Mouse (Mus musculus): ENCODE data around the gene Ube2c.

DNA sequence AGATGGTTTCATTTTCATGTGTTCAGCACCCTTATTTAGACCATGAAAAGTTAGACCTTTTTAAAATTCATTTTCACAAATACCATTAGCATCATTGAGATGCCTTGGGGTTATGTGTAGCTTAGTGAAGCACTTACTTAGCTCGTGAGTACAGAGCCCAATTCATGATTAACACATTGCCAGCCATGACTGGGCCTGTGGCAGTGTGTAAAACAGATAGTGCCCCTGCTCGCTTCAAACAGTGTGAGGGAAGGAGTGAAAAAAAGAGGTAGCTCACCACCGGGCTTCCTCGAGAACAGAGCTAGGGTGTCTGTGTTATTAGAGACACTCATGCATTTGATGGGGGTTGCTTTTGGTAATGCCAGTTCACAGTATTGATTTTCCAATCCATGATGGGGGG, 21.5 kb upstream of the Ube2c start:
- no peak for TF ChIP-seq CTCF (IDR thresholded peaks at IDR 0.05; ENCODE audit: borderline replicate concordance, extremely low read depth, insufficient read depth, insufficient read length)
- no peak for TF ChIP-seq POLR2A (IDR thresholded peaks at IDR 0.05; ENCODE audit: borderline replicate concordance, extremely low read depth, insufficient read depth, insufficient read length, poor library complexity, severe bottlenecking)

Measured in brain, embryonic 14.5 days (tissue).